Mouse (Mus musculus): ENCODE results near the gene Relb. TPM values are rescaled to one million over a fixed set of nuclear protein-coding genes. Genes with fewer than 3 reads are reported as not detected.

Gene Relb
- total and polyA plus RNA-seq, 2 experiments from 2014 or later = 5.4 to 6.5 TPM

- Histone ChIP-seq H3K27ac (ENCODE audit: low read depth, low read length) (no peak overlapping the region), H3K36me3 (ENCODE audit: insufficient read depth) (peaks cover 54% of the 10 kb centered on the region), H3K27me3 (ENCODE audit: insufficient read depth, low read length) (no peaks in the 10 kb centered on the region), H3K4me3 (ENCODE audit: low read depth, low read length) (no peak overlapping the region), H3K9ac (no peak overlapping the region), H3K4me1 (ENCODE audit: insufficient read depth) (no peaks in the 10 kb centered on the region), H3K4me2 (ENCODE audit: low read depth) (no peak overlapping the region), H3K9me3 (ENCODE audit: low read length) (no peaks in the 10 kb centered on the region)
- DNase-seq (no peak), ATAC-seq (no peak)
- no peak for TF ChIP-seq CTCF (IDR thresholded peaks at IDR 0.05; ENCODE audit: low read depth)
Measured at GRCm38 (mm10) chr7:19632720-19633119, 3.5 kb upstream of the Relb start.

- H3K9ac ChIP-seq = no peak overlapping the region
- no peaks in the 10 kb centered on the region for H3K4me1 ChIP-seq (ENCODE audit: insufficient read depth)
- DNase-seq (no peak), ATAC-seq (no peak)
- H3K36me3 ChIP-seq (ENCODE audit: insufficient read depth) = peaks cover 49% of the 10 kb centered on the region
- H3K4me2 ChIP-seq (ENCODE audit: low read depth) = no peak overlapping the region
- no peaks in the 10 kb centered on the region for H3K9me3 ChIP-seq (ENCODE audit: low read length)
- H3K27ac ChIP-seq (ENCODE audit: low read depth, low read length) = no peak overlapping the region
- H3K4me3 ChIP-seq (ENCODE audit: low read depth, low read length) = no peak overlapping the region
- no peak for TF ChIP-seq CTCF (IDR thresholded peaks at IDR 0.05; ENCODE audit: low read depth)
- H3K27me3 ChIP-seq (ENCODE audit: insufficient read depth, low read length) = no peaks in the 10 kb centered on the region
Measured at GRCm38 (mm10) chr7:19632275-19632674, 3.0 kb upstream of the Relb start.

GRCm38 (mm10) chr7:19628536-19629360 is 490 bp downstream of the Relb start:
- Histone ChIP-seq H3K4me2 (ENCODE audit: low read depth) (peak overlapping the region; percentile 92), H3K36me3 (ENCODE audit: insufficient read depth) (peaks cover 14% of the 10 kb centered on the region), H3K9ac (peak overlapping the region; percentile 49), H3K9me3 (ENCODE audit: low read length) (no peaks in the 10 kb centered on the region), H3K4me1 (ENCODE audit: insufficient read depth) (no peaks in the 10 kb centered on the region), H3K4me3 (ENCODE audit: low read depth, low read length) (peak overlapping the region; percentile 76), H3K27ac (ENCODE audit: low read depth, low read length) (peak overlapping the region; percentile 57; the same call in 1 of the 2 replicates), H3K27me3 (ENCODE audit: insufficient read depth, low read length) (no peaks in the 10 kb centered on the region)
- no peak for TF ChIP-seq CTCF (IDR thresholded peaks at IDR 0.05; ENCODE audit: low read depth)
- peak; percentile 82 for ATAC-seq
- WGBS = 2% methylated on average over 53 of the region's 57 CpGs
- peak; percentile 82 for DNase-seq

GRCm38 (mm10) chr7:19628192-19628535 is 1.1 kb downstream of the Relb start:
- Histone ChIP-seq H3K36me3 (ENCODE audit: insufficient read depth) (peaks cover 9% of the 10 kb centered on the region), H3K4me1 (ENCODE audit: insufficient read depth) (no peaks in the 10 kb centered on the region), H3K9ac (peak overlapping the region; percentile 49; the same call in 1 of the 2 replicates), H3K27ac (ENCODE audit: low read depth, low read length) (no peak overlapping the region), H3K27me3 (ENCODE audit: insufficient read depth, low read length) (no peaks in the 10 kb centered on the region), H3K9me3 (ENCODE audit: low read length) (no peaks in the 10 kb centered on the region), H3K4me3 (ENCODE audit: low read depth, low read length) (peak overlapping the region; percentile 76), H3K4me2 (ENCODE audit: low read depth) (peak overlapping the region; percentile 92)
- DNase-seq (no peak), ATAC-seq (no peak)
- TF ChIP-seq CTCF (IDR thresholded peaks at IDR 0.05; ENCODE audit: low read depth) = no peak
- WGBS = 16% methylated on average over 17 of the region's 17 CpGs

GRCm38 (mm10) chr7:19627721-19628120 is 1.5 kb downstream of the Relb start:
- Histone ChIP-seq H3K36me3 (ENCODE audit: insufficient read depth) (peaks cover 4% of the 10 kb centered on the region), H3K4me2 (ENCODE audit: low read depth) (peak overlapping the region; percentile 92; the same call in 1 of the 2 replicates), H3K4me3 (ENCODE audit: low read depth, low read length) (peak overlapping the region; percentile 76), H3K9ac (no peak overlapping the region), H3K27me3 (ENCODE audit: insufficient read depth, low read length) (no peaks in the 10 kb centered on the region), H3K27ac (ENCODE audit: low read depth, low read length) (no peak overlapping the region), H3K9me3 (ENCODE audit: low read length) (no peaks in the 10 kb centered on the region), H3K4me1 (ENCODE audit: insufficient read depth) (no peaks in the 10 kb centered on the region)
- no peak for ATAC-seq
- DNase-seq = no peak
- no peak for TF ChIP-seq CTCF (IDR thresholded peaks at IDR 0.05; ENCODE audit: low read depth)
- 77% methylated on average over 3 of the region's 3 CpGs for WGBS

GRCm38 (mm10) chr7:19623433-19623832 is 5.8 kb downstream of the Relb start:
- Histone ChIP-seq H3K36me3 (ENCODE audit: insufficient read depth) (no peaks in the 10 kb centered on the region), H3K9ac (no peak overlapping the region), H3K4me1 (ENCODE audit: insufficient read depth) (no peaks in the 10 kb centered on the region), H3K4me3 (ENCODE audit: low read depth, low read length) (no peak overlapping the region), H3K4me2 (ENCODE audit: low read depth) (no peak overlapping the region), H3K27ac (ENCODE audit: low read depth, low read length) (no peak overlapping the region), H3K27me3 (ENCODE audit: insufficient read depth, low read length) (no peaks in the 10 kb centered on the region; the same call in 1 of the 2 replicates), H3K9me3 (ENCODE audit: low read length) (no peaks in the 10 kb centered on the region)
- WGBS = 82% methylated on average over 2 of the region's 2 CpGs
- no peak for ATAC-seq
- DNase-seq = no peak
- TF ChIP-seq CTCF (IDR thresholded peaks at IDR 0.05; ENCODE audit: low read depth) = no peak

- no peaks in the 10 kb centered on the region for H3K36me3 ChIP-seq (ENCODE audit: insufficient read depth)
- no peak for ATAC-seq
- no peak for TF ChIP-seq CTCF (IDR thresholded peaks at IDR 0.05; ENCODE audit: low read depth)
- no peaks in the 10 kb centered on the region; the same call in 1 of the 2 replicates for H3K27me3 ChIP-seq (ENCODE audit: insufficient read depth, low read length)
- no peaks in the 10 kb centered on the region for H3K4me1 ChIP-seq (ENCODE audit: insufficient read depth)
- DNase-seq = no peak
- no peak overlapping the region for H3K4me3 ChIP-seq (ENCODE audit: low read depth, low read length)
- no peak overlapping the region for H3K9ac ChIP-seq
- no peak overlapping the region for H3K27ac ChIP-seq (ENCODE audit: low read depth, low read length)
- H3K4me2 ChIP-seq (ENCODE audit: low read depth) = no peak overlapping the region
- H3K9me3 ChIP-seq (ENCODE audit: low read length) = no peaks in the 10 kb centered on the region
- 46% methylated on average over 6 of the region's 6 CpGs for WGBS
Measured at GRCm38 (mm10) chr7:19622241-19622640, 7.0 kb downstream of the Relb start.

All from forebrain, postnatal 0 days (tissue).